Mouse (Mus musculus) stomach, postnatal 0 days (tissue): ENCODE measurements around the gene H2-Aa. TPM values are rescaled to one million over a fixed set of nuclear protein-coding genes. Genes with fewer than 3 reads are reported as not detected.

Source experiments
- ATAC-seq: fragments of 200-750 bp; cut with Nextera tagmentation; 2 replicates; pipeline ENCODE4 v1.8.0; 2017; ENCODE audit not compliant: low FRiP score, low TSS enrichment
- DNase-seq: peaks from one replicate; pipeline ENCODE4 v3.0.0-alpha.2; 2016; ENCODE audit warnings: low spot score
- H3K27ac ChIP-seq: fragments of 300-500 bp; sonication (generic); replicated peaks from 2 replicates; pipeline ENCODE4 v1.5.1; 2014; ENCODE audit warnings: mild to moderate bottlenecking, control low read depth
- H3K27me3 ChIP-seq: fragments of 300-500 bp; sonication (generic); 2 replicates; pipeline ENCODE4 v1.6.1; 2014; ENCODE audit warnings: low read length; ENCODE audit not compliant: control insufficient read depth, insufficient read depth
- H3K36me3 ChIP-seq: fragments of 300-500 bp; sonication (generic); 2 replicates; pipeline ENCODE4 v1.6.1; 2014; ENCODE audit warnings: low read length, mixed read lengths; ENCODE audit not compliant: control insufficient read depth, insufficient read depth
- H3K4me1 ChIP-seq: fragments of 300-500 bp; sonication (generic); replicated peaks from 2 replicates; pipeline ENCODE4 v1.6.1; 2014; ENCODE audit warnings: antibody characterized with exemption; ENCODE audit not compliant: control insufficient read depth, insufficient read depth
- H3K4me2 ChIP-seq: fragments of 300-500 bp; sonication (generic); replicated peaks from 2 replicates; pipeline ENCODE4 v1.6.1; 2014; ENCODE audit warnings: low read depth, mild to moderate bottlenecking, control low read depth, moderate library complexity
- H3K4me3 ChIP-seq: fragments of 300-500 bp; sonication (generic); 2 replicates; pipeline ENCODE4 v1.5.1; 2014; ENCODE audit warnings: low read depth, low read length, control low read depth
- H3K9ac ChIP-seq: fragments of 300-500 bp; sonication (generic); 2 replicates; pipeline ENCODE4 v1.6.1; 2014; ENCODE audit warnings: mild to moderate bottlenecking, low read length, control low read depth, mixed read lengths
- H3K9me3 ChIP-seq: fragments of 300-500 bp; sonication (generic); 2 replicates; pipeline ENCODE4 v1.6.1; 2016; ENCODE audit warnings: low read length; ENCODE audit not compliant: control insufficient read depth
- CTCF ChIP-seq: IDR thresholded peaks from 2 replicates; pipeline ENCODE4 v1.5.1; 2016; ENCODE audit warnings: antibody characterized with exemption, low read depth, mild to moderate bottlenecking, moderate library complexity
- EP300 ChIP-seq: optimal IDR thresholded peaks from 2 replicates; pipeline ENCODE3; 2016; ENCODE audit warnings: antibody characterized with exemption
- WGBS: fragments of 180-500 bp; shearing (Covaris S2); extraction: QIAGEN DNeasy Blood & Tissue Kit; methylation state at CpG from one replicate; pipeline ENCODE4 v1.1.7; 2014; 5-methylcytosine and 5-hydroxymethylcytosine counted together
- polyA plus RNA-seq: library from polyadenylated mRNA; unstranded; fragments of >200 nt; fragmentation: Nextera tagmentation; extraction: Ambion mirVana; gene quantifications from 2 replicates; pipeline ENCODE4 v1.2.1, GENCODE M21; 2015

The H2-Aa gene
- polyA plus RNA-seq, 1 experiment from 2014 or later: 8.2 TPM

GRCm38 (mm10) chr17:34238706-34239105, 48.9 kb downstream of the H2-Aa start, which contains the start of gene H2-Ob:
H2-Ob (plus strand) TSS chr17:34238903.
- H3K27ac ChIP-seq: no peak within 1 kb of the TSS
- TF ChIP-seq EP300 (no peak), CTCF (no peak)
- 65% methylated on average over 3 of the region's 3 CpGs for WGBS
- H3K4me3 ChIP-seq: no peak within 1 kb of the TSS
- ATAC-seq: peak; percentile 74
- DNase-seq: peak; percentile 45
- H3K36me3 ChIP-seq: no peaks in the 10 kb centered on the region
- no peaks in the 10 kb centered on the region for H3K27me3 ChIP-seq
- no peaks in the 10 kb centered on the region for H3K4me1 ChIP-seq
- H3K4me2 ChIP-seq: no peak within 1 kb of the TSS
- H3K9me3 ChIP-seq: no peaks in the 10 kb centered on the region
- no peak within 1 kb of the TSS for H3K9ac ChIP-seq

DNA sequence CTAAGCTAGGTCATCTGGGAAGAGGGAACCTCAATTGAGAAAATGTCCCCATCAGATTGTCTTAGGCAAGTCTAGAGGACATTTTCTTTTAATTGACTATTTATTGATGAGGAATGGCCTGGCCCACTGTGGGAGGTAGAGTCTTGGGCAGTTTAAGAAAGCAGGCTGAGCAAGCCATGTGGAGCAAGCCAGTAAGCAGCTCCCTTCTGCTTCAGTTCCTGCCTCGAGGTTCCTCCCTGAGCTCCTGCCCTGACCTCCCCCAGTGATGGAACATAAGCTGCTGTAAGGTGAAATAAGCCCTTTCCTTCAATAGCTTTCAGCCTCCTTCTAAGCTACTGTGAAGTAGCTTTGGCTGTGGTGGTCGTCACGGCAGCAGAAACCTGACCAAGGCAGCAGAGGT, 49.9 kb downstream of the H2-Aa start:
- H3K9me3 ChIP-seq: no peaks in the 10 kb centered on the region
- no peak overlapping the region for H3K4me3 ChIP-seq
- no peak for DNase-seq
- H3K27me3 ChIP-seq: no peaks in the 10 kb centered on the region
- no peak overlapping the region for H3K4me2 ChIP-seq
- H3K9ac ChIP-seq: no peak overlapping the region
- WGBS: 76% methylated on average over 3 of the region's 3 CpGs
- ATAC-seq: no peak
- H3K4me1 ChIP-seq: no peaks in the 10 kb centered on the region
- H3K36me3 ChIP-seq: no peaks in the 10 kb centered on the region
- TF ChIP-seq EP300 (no peak), CTCF (no peak)
- H3K27ac ChIP-seq: no peak overlapping the region

GRCm38 (mm10) chr17:34236691-34237090, 50.9 kb downstream of the H2-Aa start:
- Histone ChIP-seq H3K4me1 (no peaks in the 10 kb centered on the region), H3K36me3 (no peaks in the 10 kb centered on the region), H3K27me3 (no peaks in the 10 kb centered on the region), H3K9ac (no peak overlapping the region), H3K27ac (no peak overlapping the region), H3K4me3 (no peak overlapping the region), H3K4me2 (no peak overlapping the region), H3K9me3 (no peaks in the 10 kb centered on the region)
- ATAC-seq: no peak
- WGBS: 77% methylated on average over 5 of the region's 5 CpGs
- no peak for DNase-seq
- TF ChIP-seq CTCF (no peak), EP300 (no peak)

DNA sequence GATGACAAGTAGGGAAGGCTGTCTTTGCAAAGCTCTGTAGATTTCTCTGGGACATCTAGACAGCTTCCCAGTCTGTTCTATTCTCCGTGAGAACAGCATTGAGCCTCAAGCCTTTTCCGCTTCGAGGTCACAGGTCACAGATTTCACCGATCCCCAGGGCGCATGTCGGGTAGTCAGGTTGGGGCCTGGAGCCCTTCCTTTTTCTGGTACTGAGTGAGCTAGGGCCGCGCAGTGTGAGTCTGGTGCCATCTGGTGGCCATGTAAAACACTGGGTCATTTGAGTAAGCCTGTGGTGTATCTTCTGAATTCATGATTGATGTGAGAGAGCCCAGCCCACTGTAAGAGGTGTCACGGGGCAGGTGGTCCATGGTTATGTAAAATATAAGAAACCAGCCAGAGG, 52.7 kb downstream of the H2-Aa start:
- ATAC-seq: peak; percentile 84
- no peak overlapping the region for H3K9ac ChIP-seq
- TF ChIP-seq CTCF: peak; percentile 95
- no peak for TF ChIP-seq EP300

More for the DNA sequence above, 52.7 kb downstream of the H2-Aa start:
- Histone ChIP-seq H3K4me3 (no peak overlapping the region), H3K36me3 (no peaks in the 10 kb centered on the region), H3K27ac (no peak overlapping the region), H3K27me3 (no peaks in the 10 kb centered on the region), H3K9me3 (no peaks in the 10 kb centered on the region), H3K4me1 (no peaks in the 10 kb centered on the region), H3K4me2 (no peak overlapping the region)
- WGBS: 42% methylated on average over 9 of the region's 9 CpGs
- DNase-seq: peak; percentile 67

Other genes starting within 250 kb of the H2-Aa start
- gene Col11a2, start 248.4 kb downstream of the H2-Aa start, polyA plus RNA-seq: 0.18 and 0.29 TPM in 2 replicates
- 0.25 and 0.29 TPM in 2 replicates for gene H2-Oa, start 195.5 kb downstream of the H2-Aa start, polyA plus RNA-seq
- 9.1 and 9.5 TPM in 2 replicates for gene H2-DMa, start 168.3 kb downstream of the H2-Aa start, polyA plus RNA-seq
- gene Brd2, start 165.2 kb downstream of the H2-Aa start, polyA plus RNA-seq: 45.0 and 48.1 TPM in 2 replicates
- 0.45 and 0.53 TPM in 2 replicates for gene H2-DMb2, start 144.5 kb downstream of the H2-Aa start, polyA plus RNA-seq
- gene H2-DMb1, start 134.8 kb downstream of the H2-Aa start, polyA plus RNA-seq: 2.1 and 2.6 TPM in 2 replicates
- 7.0 and 8.3 TPM in 2 replicates for gene Tap1, start 100.3 kb downstream of the H2-Aa start, polyA plus RNA-seq
- 11.9 and 12.8 TPM in 2 replicates for gene Psmb9, start 100.1 kb downstream of the H2-Aa start, polyA plus RNA-seq
- gene Psmb8, start 90.1 kb downstream of the H2-Aa start, polyA plus RNA-seq: 15.5 and 16.2 TPM in 2 replicates
- 5.8 and 5.9 TPM in 2 replicates for gene Tap2, start 84.3 kb downstream of the H2-Aa start, polyA plus RNA-seq
- 0.13 and 0.16 TPM in 2 replicates for gene H2-Ob, start 48.9 kb downstream of the H2-Aa start, polyA plus RNA-seq
- gene H2-Ab1, start 30.1 kb downstream of the H2-Aa start, polyA plus RNA-seq: 19.3 and 20.1 TPM in 2 replicates
- 5.6 and 6.7 TPM in 2 replicates for gene H2-Eb1, start 18.0 kb upstream of the H2-Aa start, polyA plus RNA-seq
- not detected in 2 replicates for gene H2-Eb2, start 37.8 kb upstream of the H2-Aa start, polyA plus RNA-seq
- gene Btnl2, start 67.0 kb upstream of the H2-Aa start, polyA plus RNA-seq: 0.13 and 0.16 TPM in 2 replicates
- gene Btnl1, start 89.3 kb upstream of the H2-Aa start, polyA plus RNA-seq: 0.04 TPM in 1 of 2 replicates, not detected in the other
- gene BC051142, start 111.0 kb upstream of the H2-Aa start, polyA plus RNA-seq: 0.59 and 0.86 TPM in 2 replicates
- gene Btnl4, start 189.5 kb upstream of the H2-Aa start, polyA plus RNA-seq: 4.7 and 5.0 TPM in 2 replicates
- 1.1 TPM in 2 replicates for gene Btnl6, start 229.5 kb upstream of the H2-Aa start, polyA plus RNA-seq